Mouse (Mus musculus): ENCODE measurements around the gene Sugp1.

The Sugp1 gene

DNA sequence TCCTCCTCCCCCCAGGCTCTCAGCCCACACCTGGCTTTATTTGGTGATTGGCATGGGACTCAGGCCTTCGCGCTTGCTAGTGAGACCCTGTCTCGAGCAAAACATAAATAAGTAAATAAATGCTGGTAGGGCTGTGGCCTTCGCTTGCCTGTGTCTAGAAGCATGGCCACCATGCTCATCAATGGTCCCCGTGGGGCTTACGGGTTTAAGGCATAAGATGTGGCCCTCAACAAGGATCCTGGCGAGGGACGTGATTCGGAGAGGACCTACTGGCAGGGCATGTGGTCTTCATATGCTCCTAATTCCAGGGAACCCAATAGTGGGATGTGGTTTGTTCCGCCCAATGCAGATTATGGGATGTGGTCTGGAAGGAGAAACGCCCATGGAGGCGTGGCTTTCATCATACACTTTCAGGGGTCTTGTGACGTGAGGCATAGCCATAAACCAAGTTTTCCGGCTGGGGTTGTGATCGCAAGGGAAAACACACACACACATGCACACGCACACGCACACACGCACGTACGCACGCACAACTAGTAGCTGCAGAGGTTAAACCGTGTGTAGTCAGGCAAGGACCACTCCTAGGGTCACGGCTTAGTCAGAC is 68.7 kb downstream of the Sugp1 start:
- DNase-seq (ENCODE audit: low read depth, low spot score) = no peak

DNA sequence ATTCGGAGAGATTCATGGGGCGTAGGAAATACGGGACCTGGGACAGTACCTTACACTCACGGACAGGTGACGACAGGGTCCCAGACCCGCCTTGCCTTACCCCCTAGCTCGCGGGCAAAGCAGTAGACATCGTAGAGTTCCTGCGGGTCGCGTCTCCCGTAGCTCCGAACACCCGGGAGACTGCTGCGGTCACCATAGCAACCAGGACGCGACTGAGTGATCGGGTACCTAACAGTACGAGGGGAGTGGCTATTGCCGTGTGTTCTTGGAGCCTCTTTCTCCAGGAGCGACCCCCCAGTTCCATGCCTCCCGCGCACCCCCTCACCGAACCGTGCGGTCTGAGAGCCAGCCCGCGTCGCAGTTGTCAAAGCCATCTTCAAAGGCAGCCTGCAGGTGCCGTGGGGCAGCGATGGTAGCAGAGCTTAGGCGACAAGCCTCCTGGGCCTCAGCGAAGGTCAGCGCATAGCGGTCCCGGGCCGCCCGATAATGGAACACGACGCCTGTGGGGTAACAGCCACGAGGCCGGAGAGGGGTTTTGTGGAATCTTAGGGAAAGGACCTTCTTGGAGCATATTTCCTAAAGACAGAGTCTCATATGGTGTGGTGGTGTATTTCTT is 69.9 kb downstream of the Sugp1 start:
- no peak for DNase-seq (ENCODE audit: low read depth, low spot score)

DNA sequence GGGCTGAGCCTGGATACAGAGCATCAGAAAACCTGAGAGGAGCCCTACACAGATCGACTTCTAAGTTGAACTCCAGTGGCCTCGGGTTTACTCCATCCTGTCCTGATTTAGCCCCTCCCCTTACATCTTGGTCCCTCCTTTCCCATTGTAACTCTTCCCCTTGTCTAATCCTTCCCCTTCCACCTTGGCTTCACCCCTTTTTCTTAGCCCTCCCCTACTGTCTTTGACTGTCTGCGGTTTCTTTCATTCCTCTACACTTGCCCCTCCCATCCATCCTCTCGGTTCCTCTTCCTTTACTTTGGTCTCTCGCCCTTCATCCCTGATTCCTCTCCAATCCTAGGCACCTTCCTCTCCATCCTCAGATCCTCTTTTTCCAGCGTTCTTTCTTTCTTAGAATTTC is 71.9 kb downstream of the Sugp1 start:
- no peak for DNase-seq (ENCODE audit: low read depth, low spot score)

DNA sequence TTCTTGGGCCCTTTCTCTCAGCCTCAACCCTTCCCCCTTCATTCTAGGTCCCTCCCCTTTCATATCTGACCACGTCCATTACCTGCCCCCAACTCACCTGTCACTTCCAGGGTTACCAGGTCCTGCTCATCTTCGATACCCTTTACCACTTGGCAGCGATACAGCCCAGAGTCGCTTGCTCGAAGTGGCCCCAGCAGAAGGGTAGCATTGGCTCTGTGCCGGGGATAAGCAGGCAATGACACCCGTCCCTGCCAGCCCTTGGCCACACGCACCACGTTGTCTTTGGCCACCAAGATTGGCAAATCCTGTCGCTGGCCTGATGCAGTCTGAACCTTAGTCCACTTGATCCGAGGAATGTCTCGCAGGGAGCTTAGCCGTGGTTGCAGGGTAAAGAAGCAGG is 72.3 kb downstream of the Sugp1 start:
- DNase-seq (ENCODE audit: low read depth, low spot score) = no peak

DNA sequence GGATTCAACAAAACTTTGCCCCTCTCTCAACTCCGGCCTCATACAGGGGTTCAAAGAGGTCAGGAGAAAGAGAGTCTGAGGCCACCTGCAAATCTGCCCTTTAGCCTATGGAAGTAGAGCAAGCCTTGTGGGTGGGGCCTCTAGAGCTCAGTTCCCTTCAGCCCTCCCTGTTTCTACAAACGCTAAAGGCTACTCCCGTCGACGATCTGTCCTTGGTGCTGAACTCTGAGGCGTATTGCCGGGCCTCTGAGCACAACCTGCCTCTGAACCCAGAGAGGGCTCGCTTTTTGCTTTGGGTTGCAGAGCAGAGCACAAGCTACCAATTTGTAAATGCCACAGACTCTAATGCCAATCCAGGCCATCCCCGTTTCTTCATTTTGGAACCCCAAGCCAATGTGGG is 75.0 kb downstream of the Sugp1 start:
- DNase-seq (ENCODE audit: low read depth, low spot score) = no peak

DNA sequence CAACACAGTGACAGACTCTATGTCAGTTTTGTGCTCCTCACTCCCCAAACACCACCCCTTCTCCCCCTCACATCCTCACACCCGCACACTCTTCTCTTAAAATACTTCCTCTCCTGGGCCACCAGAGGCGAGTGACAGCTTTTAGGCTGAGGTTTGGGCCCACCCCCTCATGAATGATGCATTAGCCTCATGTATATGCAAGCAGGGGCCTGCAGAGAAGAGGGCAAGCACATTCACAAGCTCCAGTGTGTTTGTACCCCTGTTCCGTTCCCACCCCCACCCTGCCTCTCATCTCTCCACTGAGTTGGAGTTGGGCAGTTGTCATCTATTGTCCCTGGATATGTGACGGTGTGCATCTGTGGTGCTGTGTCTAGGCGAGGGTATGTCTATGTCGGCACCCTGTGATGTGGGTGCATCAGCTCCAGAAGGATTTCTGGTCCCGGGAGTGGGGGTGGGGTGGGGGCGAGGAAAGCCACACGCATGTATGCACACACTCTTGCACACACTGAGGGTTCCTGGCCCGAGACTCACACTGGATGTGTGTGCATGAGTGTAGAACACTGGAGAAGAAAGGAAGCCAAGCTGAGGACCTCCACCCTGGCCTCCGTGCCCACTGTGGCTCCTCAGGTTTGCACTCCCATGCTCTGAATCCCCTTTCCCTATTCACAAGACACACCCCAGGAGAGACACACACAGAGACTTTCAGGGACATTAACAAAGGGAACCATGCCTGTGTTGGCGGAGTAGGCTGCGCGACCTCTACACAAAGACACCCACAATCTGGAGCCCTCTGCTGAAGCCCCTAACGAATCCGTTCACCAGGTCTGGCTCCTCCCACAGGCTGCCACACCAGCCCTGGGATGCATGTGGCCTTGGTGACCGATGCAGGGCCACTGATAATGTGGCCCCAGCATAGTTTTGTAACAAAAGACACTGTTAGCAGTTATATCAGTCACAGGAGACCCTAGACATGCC is 76.4 kb downstream of the Sugp1 start:
- DNase-seq (ENCODE audit: low read depth, low spot score) = peak; percentile 90

DNA sequence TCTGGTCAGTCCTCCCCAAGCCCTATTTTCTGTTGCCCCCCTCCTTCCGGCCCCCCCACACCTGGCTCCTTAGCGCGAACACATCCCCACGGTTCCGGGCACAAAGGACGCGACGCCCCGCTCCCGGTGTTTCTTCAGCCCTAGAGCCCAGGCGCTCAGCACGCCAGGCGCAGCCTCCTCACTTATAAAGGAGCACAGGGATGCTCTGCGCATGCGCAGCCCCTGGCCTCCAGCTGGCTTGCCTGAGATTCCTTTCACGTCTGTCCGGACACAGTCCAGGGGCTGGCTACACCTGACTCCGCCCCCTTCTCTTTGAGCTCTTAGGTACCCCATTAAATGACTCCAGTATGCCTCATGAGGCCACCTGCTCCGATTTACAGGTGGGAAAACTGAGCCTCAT is 78.1 kb downstream of the Sugp1 start, which contains the start of gene Ncan:
Gene Ncan, minus strand, starts transcription at position 207 of the 400 bp plus-strand sequence.
- peak; percentile 93 for DNase-seq (ENCODE audit: low read depth, low spot score)
